Mouse (Mus musculus): ENCODE measurements around the gene Itm2b. TPM values are rescaled to one million over a fixed set of nuclear protein-coding genes. Genes with fewer than 3 reads are reported as not detected.

Gene Itm2b
- polyA plus RNA-seq, 1 experiment from 2014 or later: 364 TPM

DNA sequence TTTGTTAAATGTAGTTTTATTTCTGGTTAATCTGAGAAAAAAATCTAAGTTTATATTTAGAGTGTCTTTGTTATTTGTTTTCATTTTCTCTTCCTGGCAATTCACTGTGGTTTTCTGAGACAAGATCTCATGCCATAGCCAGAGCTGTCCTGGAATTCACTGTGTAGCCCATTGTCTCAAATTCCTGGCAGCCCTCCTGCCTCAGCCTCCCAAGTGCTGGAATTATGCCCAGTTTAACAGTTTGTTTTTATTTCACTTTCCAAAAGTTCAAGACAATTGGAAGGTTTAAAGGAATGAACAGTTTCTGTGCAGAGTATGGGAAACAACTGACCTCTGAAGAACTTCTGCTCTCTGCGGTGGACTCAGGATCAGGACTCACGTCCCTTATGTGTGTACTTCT lies 55.2 kb downstream of the Itm2b start:
- H3K4me3 ChIP-seq (replicated peaks): no peak overlapping the region
- H3K4me2 ChIP-seq: no peak overlapping the region
- no peak overlapping the region for H3K9ac ChIP-seq
- 90% methylated on average over 2 of the region's 2 CpGs for WGBS
- no peaks in the 10 kb centered on the region for H3K27me3 ChIP-seq
- H3K27ac ChIP-seq: no peak overlapping the region
- H3K9me3 ChIP-seq: no peaks in the 10 kb centered on the region
- no peak for ATAC-seq (ENCODE audit: low FRiP score)
- H3K4me1 ChIP-seq: peaks cover 9% of the 10 kb centered on the region
- H3K36me3 ChIP-seq (replicated peaks): no peaks in the 10 kb centered on the region

DNA sequence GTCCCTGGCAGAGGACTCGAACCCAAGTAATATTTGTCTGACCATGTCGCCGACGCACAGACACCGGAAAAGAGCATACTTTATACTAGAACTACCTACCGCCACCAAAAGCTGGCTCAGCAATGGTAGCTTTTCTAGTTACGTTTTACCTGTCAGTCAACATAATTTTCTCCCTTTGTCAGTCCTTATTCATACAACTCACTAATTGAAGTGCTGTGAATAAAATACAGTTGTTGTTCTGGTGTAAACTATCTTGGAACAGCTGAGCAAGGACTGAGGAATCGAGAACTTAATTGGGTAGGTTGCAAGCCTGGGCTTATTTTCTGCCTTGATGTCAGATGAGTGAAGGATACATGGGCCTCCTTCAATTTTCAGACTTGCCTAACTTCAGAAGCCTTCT lies 58.6 kb downstream of the Itm2b start:
- H3K9me3 ChIP-seq: no peaks in the 10 kb centered on the region
- peak; percentile 27; the same call in 1 of the 2 replicates for ATAC-seq (ENCODE audit: low FRiP score)
- H3K36me3 ChIP-seq (replicated peaks): no peaks in the 10 kb centered on the region
- H3K9ac ChIP-seq: peak overlapping the region; percentile 92
- no peaks in the 10 kb centered on the region for H3K27me3 ChIP-seq
- H3K4me3 ChIP-seq (replicated peaks): peak overlapping the region; percentile 96
- WGBS: 5% methylated on average over 8 of the region's 8 CpGs
- H3K27ac ChIP-seq: peak overlapping the region; percentile 97
- H3K4me2 ChIP-seq: peak overlapping the region; percentile 81
- peaks cover 17% of the 10 kb centered on the region for H3K4me1 ChIP-seq

DNA sequence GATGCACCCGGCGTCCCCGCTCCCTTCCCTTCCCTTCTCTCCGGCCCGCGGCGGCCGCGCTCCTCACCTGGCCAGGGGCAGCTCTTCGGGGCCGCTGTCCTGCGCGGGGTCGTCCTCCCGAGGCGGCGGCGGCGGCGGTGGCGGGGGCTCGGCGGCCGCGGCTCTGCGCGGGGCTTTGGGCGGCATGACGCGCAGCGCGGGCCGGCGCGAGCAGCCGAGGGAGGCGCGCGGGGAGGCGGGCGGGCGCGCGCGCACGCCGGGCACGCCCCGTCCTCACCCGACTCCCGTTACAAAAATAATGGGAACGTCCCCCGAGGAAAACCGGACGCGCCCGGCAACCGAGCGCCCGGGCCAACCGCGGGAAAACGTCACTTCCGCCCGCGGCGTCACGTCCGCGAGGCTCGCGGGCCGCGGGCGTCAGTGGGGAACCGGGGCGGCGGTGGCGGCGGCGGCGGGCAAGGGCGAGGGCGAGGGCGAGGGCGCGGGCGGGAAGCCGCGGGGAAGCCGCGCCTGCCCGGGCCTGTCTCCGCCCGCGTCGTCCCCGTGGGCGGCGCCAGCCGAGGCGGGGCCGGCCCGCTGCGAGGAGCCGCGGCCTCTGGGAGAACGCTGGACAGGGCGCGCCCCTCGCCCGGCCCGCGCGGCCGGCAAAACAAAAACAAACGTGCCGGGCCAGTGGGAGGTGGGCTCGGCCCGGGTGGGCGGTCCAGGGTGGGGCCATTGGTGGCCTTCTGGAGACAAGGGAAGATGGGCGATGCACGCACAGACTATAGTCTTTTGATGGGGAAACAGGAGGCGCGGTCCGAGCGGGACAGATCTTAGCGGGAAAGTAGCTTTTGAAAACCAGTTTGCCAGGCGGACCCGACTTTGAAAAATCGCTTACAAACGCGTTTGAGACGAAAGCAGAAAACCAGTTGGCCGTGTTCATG lies 59.4 kb downstream of the Itm2b start, which contains the start of gene Rb1:
Gene Rb1, minus strand, starts transcription at position 367 of the 926 bp plus-strand sequence.
- H3K27me3 ChIP-seq: no peaks in the 10 kb centered on the region
- H3K27ac ChIP-seq: peak within 1 kb of the TSS; percentile 97
- H3K9me3 ChIP-seq: no peaks in the 10 kb centered on the region
- peak within 1 kb of the TSS; percentile 81 for H3K4me2 ChIP-seq
- peak; percentile 91 for ATAC-seq (ENCODE audit: low FRiP score)
- under 1% methylated on average over 120 of the region's 135 CpGs for WGBS
- H3K4me3 ChIP-seq (replicated peaks): peak within 1 kb of the TSS; percentile 96
- H3K9ac ChIP-seq: peak within 1 kb of the TSS; percentile 92
- peaks cover 17% of the 10 kb centered on the region for H3K4me1 ChIP-seq
- H3K36me3 ChIP-seq (replicated peaks): no peaks in the 10 kb centered on the region; the same call in 1 of the 2 replicates

DNA sequence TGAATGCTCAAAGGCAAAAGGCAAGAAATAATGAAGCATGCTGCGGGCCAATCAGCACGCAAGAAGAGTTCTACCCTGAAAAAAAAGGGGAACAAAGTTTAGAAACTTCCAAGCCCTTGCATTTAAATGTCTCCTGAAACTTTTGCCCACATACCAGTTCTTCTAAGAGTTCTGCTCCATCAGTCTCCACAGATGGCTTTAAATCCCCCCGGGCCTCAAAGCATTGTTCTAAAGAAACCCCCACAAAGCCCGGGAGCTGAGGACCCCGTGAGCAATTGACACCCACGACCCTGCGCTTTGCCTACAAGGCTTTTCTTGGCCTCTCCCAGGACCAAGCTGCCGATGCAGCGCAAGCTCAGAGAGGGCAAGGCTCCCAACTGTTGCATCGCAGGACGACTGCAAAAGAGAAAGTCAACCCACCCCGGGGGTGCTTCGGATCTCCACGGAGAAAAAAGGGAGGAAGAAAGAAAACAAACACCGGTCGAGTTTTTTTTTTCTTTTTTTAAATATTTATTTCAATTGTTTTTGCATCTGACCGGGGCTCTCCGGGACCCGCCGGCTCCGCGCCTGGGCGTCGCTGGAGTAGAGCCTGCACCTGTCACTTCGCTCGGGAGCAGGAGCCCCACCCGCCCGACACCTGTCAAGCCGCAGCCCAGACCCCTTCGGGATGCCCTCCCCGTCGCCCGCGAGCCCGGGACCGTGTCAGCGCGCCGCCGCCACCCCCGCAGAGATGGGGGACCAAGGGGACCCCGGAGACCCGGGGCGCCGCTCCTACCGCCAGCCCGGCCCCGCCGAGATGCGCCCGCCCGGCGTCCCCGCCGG lies 60.2 kb downstream of the Itm2b start:
- peak overlapping the region; percentile 96 for H3K4me3 ChIP-seq (replicated peaks)
- peak overlapping the region; percentile 81 for H3K4me2 ChIP-seq
- under 1% methylated on average over 46 of the region's 55 CpGs for WGBS
- H3K27ac ChIP-seq: peak overlapping the region; percentile 97
- H3K9ac ChIP-seq: peak overlapping the region; percentile 92
- no peaks in the 10 kb centered on the region; the same call in 1 of the 2 replicates for H3K36me3 ChIP-seq (replicated peaks)
- ATAC-seq (ENCODE audit: low FRiP score): peak; percentile 53
- H3K27me3 ChIP-seq: no peaks in the 10 kb centered on the region
- peaks cover 17% of the 10 kb centered on the region for H3K4me1 ChIP-seq
- no peaks in the 10 kb centered on the region for H3K9me3 ChIP-seq

DNA sequence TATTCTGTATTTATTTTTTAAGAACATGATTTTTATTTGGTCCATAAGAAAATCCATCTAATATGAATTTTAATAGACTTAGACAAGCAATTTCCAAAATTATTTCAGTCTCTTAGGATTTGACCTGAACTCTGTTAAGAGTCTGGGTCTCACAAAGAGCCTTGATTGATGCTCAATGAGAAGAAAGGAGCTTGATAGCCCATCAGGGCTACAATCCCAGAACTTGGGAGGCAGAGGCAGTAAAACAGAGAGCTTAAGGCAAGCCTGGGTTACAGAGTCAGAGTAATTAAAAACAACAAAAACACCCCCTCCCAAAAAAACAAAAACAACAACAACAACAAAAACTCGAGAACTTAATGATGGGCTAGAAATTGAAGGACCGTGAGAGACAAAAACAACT lies 61.1 kb downstream of the Itm2b start:
- H3K9ac ChIP-seq: no peak overlapping the region
- peak overlapping the region; percentile 81 for H3K4me2 ChIP-seq
- peaks cover 17% of the 10 kb centered on the region for H3K4me1 ChIP-seq
- peaks cover 2% of the 10 kb centered on the region; the same call in 1 of the 2 replicates for H3K36me3 ChIP-seq (replicated peaks)
- no peak for ATAC-seq (ENCODE audit: low FRiP score)
- H3K4me3 ChIP-seq (replicated peaks): no peak overlapping the region; the same call in 1 of the 2 replicates
- H3K9me3 ChIP-seq: no peaks in the 10 kb centered on the region
- 29% methylated on average over 2 of the region's 2 CpGs for WGBS
- H3K27ac ChIP-seq: no peak overlapping the region
- H3K27me3 ChIP-seq: no peaks in the 10 kb centered on the region

DNA sequence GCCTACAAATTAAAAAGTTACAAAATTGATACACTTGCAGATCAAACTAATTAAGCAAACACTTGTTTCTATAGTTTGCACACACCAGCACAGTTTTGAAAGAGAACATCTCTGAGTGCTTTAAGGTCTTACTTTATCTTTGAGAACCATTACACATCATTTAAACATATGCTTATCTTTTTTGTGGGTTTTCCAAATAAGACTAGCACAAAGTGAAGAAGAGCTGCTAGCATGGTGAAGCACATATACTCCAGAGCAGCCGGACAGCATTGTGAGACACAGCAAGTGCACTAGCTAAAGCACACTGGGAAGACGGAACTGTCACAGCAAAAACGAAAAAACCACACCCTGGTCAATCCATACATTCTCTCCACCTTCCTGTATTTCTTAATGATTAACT lies 62.9 kb downstream of the Itm2b start:
- no peak overlapping the region for H3K4me2 ChIP-seq
- H3K4me3 ChIP-seq (replicated peaks): no peak overlapping the region
- 81% methylated on average over 3 of the region's 3 CpGs for WGBS
- no peak overlapping the region for H3K27ac ChIP-seq
- H3K36me3 ChIP-seq (replicated peaks): peaks cover 7% of the 10 kb centered on the region; the same call in 1 of the 2 replicates
- no peak overlapping the region for H3K9ac ChIP-seq
- H3K27me3 ChIP-seq: no peaks in the 10 kb centered on the region
- peaks cover 17% of the 10 kb centered on the region for H3K4me1 ChIP-seq
- no peaks in the 10 kb centered on the region for H3K9me3 ChIP-seq
- ATAC-seq (ENCODE audit: low FRiP score): no peak

DNA sequence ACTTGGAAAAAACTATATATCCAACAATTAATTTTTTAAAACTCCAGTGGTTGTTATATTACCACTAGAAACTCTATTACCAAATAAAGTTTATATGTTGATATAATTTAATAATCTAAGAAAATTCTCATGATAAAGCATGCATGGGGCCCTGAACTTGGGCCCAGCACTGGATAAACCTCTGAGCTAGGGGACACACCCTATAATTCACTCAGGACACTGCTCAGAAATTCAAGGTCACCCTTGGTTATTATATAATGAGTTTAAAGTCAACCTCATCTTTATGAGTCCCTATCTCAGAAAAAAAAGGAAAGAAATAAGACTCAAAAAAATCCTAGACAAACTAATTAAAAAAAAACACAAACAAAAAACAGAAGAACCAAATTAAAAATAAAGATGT lies 68.2 kb downstream of the Itm2b start:
- H3K4me1 ChIP-seq: peaks cover 7% of the 10 kb centered on the region; the same call in 1 of the 2 replicates
- no peaks in the 10 kb centered on the region for H3K27me3 ChIP-seq
- H3K27ac ChIP-seq: no peak overlapping the region
- ATAC-seq (ENCODE audit: low FRiP score): no peak
- no peaks in the 10 kb centered on the region for H3K9me3 ChIP-seq
- no peak overlapping the region for H3K4me2 ChIP-seq
- no peak overlapping the region for H3K4me3 ChIP-seq (replicated peaks)
- peaks cover 7% of the 10 kb centered on the region; the same call in 1 of the 2 replicates for H3K36me3 ChIP-seq (replicated peaks)
- H3K9ac ChIP-seq: no peak overlapping the region

DNA sequence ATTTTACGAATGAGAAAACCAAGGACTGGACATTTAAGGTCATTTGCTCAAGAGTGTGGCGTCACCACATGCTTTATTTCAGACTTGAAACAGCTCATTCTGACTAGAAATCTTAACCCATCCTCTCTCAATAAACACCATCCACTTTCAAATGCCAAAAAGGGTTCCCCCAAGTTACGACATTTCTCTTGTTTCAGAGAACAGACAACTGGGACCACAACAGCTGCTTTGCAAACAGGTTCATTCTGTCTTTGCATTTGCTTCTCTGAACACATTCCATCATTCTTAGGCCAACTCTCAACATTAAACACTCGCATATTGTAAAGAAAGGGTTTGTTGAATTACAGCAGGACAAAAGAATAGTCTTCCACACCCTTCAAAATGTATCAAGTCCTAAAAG lies 71.2 kb downstream of the Itm2b start:
- Histone ChIP-seq H3K9ac (no peak overlapping the region), H3K9me3 (no peaks in the 10 kb centered on the region), H3K27ac (no peak overlapping the region), H3K27me3 (no peaks in the 10 kb centered on the region), H3K4me3 (replicated peaks) (no peak overlapping the region), H3K4me2 (no peak overlapping the region), H3K36me3 (replicated peaks) (peaks cover 4% of the 10 kb centered on the region; the same call in 1 of the 2 replicates), H3K4me1 (peaks cover 7% of the 10 kb centered on the region; the same call in 1 of the 2 replicates)
- ATAC-seq (ENCODE audit: low FRiP score): no peak
- WGBS: 87% methylated on average over 4 of the region's 4 CpGs

DNA sequence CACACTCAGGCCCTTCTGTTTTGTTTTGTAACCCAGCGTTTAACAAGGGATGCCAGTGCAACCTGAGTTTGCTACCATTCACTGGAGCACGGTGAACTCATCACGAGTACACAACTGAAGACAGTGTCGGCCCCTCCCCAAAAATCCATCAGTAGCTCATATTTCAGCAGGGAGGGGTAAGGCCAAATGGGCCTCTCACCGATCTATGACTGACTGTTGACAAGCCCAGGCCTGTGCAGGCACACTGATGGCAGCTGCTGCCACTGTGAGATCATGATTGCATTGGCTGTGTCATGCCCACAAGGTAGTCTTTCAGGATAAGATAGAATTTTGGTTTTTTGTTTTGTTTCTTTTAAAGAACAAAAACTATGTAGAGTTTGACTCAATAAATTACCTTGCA lies 71.7 kb downstream of the Itm2b start:
- H3K9ac ChIP-seq: no peak overlapping the region
- H3K36me3 ChIP-seq (replicated peaks): no peaks in the 10 kb centered on the region
- H3K4me1 ChIP-seq: peaks cover 7% of the 10 kb centered on the region; the same call in 1 of the 2 replicates
- 70% methylated on average over 5 of the region's 5 CpGs for WGBS
- no peak overlapping the region for H3K4me3 ChIP-seq (replicated peaks)
- no peaks in the 10 kb centered on the region for H3K9me3 ChIP-seq
- no peak for ATAC-seq (ENCODE audit: low FRiP score)
- H3K4me2 ChIP-seq: no peak overlapping the region
- H3K27me3 ChIP-seq: no peaks in the 10 kb centered on the region
- no peak overlapping the region for H3K27ac ChIP-seq

DNA sequence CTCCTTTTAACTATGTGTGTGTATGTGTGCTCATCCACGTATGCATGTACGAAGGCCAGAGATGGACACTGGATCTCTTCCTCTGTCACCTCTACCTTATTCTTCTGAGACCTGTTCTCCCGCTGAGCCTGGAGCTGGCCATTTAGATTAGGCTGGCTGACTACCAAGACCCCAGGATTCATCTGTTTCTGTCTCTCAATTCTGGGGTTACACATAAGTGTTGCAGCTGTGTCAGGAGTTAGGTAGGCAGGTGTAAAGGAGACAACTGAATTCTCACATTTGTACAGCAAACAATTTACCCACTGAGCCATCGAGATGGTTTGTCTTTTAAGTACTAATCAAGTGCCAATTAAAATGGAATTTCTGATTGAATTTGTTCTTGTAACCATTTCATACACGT lies 72.2 kb downstream of the Itm2b start:
- Histone ChIP-seq H3K9me3 (no peaks in the 10 kb centered on the region), H3K27me3 (no peaks in the 10 kb centered on the region), H3K4me3 (replicated peaks) (no peak overlapping the region), H3K36me3 (replicated peaks) (no peaks in the 10 kb centered on the region), H3K4me2 (no peak overlapping the region), H3K4me1 (peaks cover 7% of the 10 kb centered on the region; the same call in 1 of the 2 replicates), H3K9ac (no peak overlapping the region), H3K27ac (no peak overlapping the region)
- ATAC-seq (ENCODE audit: low FRiP score): no peak
- 78% methylated on average over 5 of the region's 5 CpGs for WGBS
